In the genomic region with DNA sequence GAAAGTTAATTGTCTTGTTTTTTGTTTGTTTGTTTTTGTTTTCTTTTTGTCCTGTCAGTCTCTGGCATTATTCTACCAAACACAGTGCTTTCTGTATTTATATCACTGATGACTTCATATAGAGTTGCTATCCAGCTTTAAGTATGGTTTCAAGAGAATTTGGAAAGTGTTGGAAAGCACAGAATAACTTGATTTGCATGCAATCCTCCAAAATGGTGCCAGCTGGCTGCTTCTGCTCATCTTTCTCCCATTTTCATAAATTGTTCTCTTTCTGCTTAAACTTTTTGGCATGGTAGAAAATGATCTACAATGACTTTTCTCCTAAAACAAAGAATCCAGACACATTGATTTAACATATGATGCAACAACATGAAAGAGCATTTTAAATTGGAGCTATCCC, we compare ENCODE assay signal across 34 mouse cellular contexts. TPM values are rescaled to one million over a fixed set of nuclear protein-coding genes. Genes with fewer than 3 reads are reported as not detected.
DNase-seq lines count a peak whose midpoint lies in the region; ATAC-seq and TF ChIP-seq lines count a peak whose summit lies in the region.
"Had no signal": no experiment of that assay in that cellular context is flagged by ENCODE, and none has a peak within 500 bp of the region (broad histone marks: within the 10 kb centered on the region; RNA-seq: fewer than 3 reads in every experiment).

No protein-coding gene starts in this region.

- no peak overlapping the region for H3K4me3 ChIP-seq in forebrain, postnatal 0 days (ENCODE audit: low read depth, low read length)
- no peak overlapping the region for H3K4me3 ChIP-seq in forebrain, embryonic 12.5 days (replicated peaks)
- H3K4me3 ChIP-seq in intestine, embryonic 15.5 days (replicated peaks), result no peak overlapping the region
- H3K4me3 ChIP-seq: embryonic facial prominence, embryonic 12.5 days; erythroblast, embryonic 14.5 days; heart, embryonic 10.5 days; hindbrain, embryonic 15.5 days; midbrain, embryonic 10.5 days had no signal

- H3K9ac ChIP-seq in forebrain, postnatal 0 days, result no peak overlapping the region
- H3K9ac ChIP-seq in forebrain, embryonic 12.5 days, result no peak overlapping the region
- H3K9ac ChIP-seq in intestine, embryonic 15.5 days, result no peak overlapping the region
- H3K9ac ChIP-seq: embryonic facial prominence, embryonic 12.5 days; hindbrain, embryonic 15.5 days had no signal

- H3K4me1 ChIP-seq in forebrain, postnatal 0 days (ENCODE audit: insufficient read depth), result no peaks in the 10 kb centered on the region
- no peaks in the 10 kb centered on the region for H3K4me1 ChIP-seq in forebrain, embryonic 12.5 days
- H3K4me1 ChIP-seq in intestine, embryonic 15.5 days (replicated peaks), result no peaks in the 10 kb centered on the region
- H3K4me1 ChIP-seq: embryonic facial prominence, embryonic 12.5 days; heart, embryonic 10.5 days; hindbrain, embryonic 15.5 days; midbrain, embryonic 10.5 days had no signal

- no peak overlapping the region for H3K27ac ChIP-seq in forebrain, postnatal 0 days (ENCODE audit: low read depth, low read length)
- no peak overlapping the region for H3K27ac ChIP-seq in forebrain, embryonic 12.5 days
- no peak overlapping the region for H3K27ac ChIP-seq in intestine, embryonic 15.5 days
- H3K27ac ChIP-seq: embryonic facial prominence, embryonic 12.5 days; heart, embryonic 10.5 days; hindbrain, embryonic 15.5 days; midbrain, embryonic 10.5 days had no signal

- peak; percentile 67 for DNase-seq in forebrain, postnatal 0 days
- DNase-seq in left cerebral cortex, adult 18-20 months (ENCODE audit: low spot score in 2 of 2), result peak; percentile 11 to 36
- DNase-seq in left cerebral cortex, adult 11 months (ENCODE audit: low spot score), result no peak
- peak; percentile 12 for DNase-seq in brain, embryonic 18.5 days (ENCODE audit: low read depth, low spot score)
- peak; percentile 39 for DNase-seq in right cerebral cortex, postnatal 4 days
- DNase-seq: adrenal gland, postnatal 36 days; cerebellum, adult 18-20 months; cerebellum, postnatal 14 days; heart, postnatal 4 days; kidney, adult 9 months; kidney, postnatal 14 days; thymus, postnatal 14 days had no signal

- TF ChIP-seq CTCF in forebrain, postnatal 0 days (IDR thresholded peaks at IDR 0.05; ENCODE audit: low read depth), result no peak

- no peaks in the 10 kb centered on the region for H3K27me3 ChIP-seq in forebrain, postnatal 0 days (ENCODE audit: insufficient read depth, low read length)
- no peaks in the 10 kb centered on the region for H3K27me3 ChIP-seq in forebrain, embryonic 12.5 days
- H3K27me3 ChIP-seq in intestine, embryonic 15.5 days (replicated peaks), result no peaks in the 10 kb centered on the region
- H3K27me3 ChIP-seq: embryonic facial prominence, embryonic 12.5 days; hindbrain, embryonic 15.5 days had no signal

- H3K9me3 ChIP-seq in forebrain, postnatal 0 days (ENCODE audit: low read length), result no peaks in the 10 kb centered on the region
- no peaks in the 10 kb centered on the region for H3K9me3 ChIP-seq in forebrain, embryonic 12.5 days
- no peaks in the 10 kb centered on the region for H3K9me3 ChIP-seq in intestine, embryonic 15.5 days
- H3K9me3 ChIP-seq: embryonic facial prominence, embryonic 12.5 days; heart, embryonic 10.5 days; hindbrain, embryonic 15.5 days; midbrain, embryonic 10.5 days had no signal

- H3K4me2 ChIP-seq in forebrain, postnatal 0 days (ENCODE audit: low read depth), result no peak overlapping the region
- no peak overlapping the region for H3K4me2 ChIP-seq in forebrain, embryonic 12.5 days
- no peak overlapping the region for H3K4me2 ChIP-seq in intestine, embryonic 15.5 days (replicated peaks)
- H3K4me2 ChIP-seq: embryonic facial prominence, embryonic 12.5 days; hindbrain, embryonic 15.5 days had no signal

- no peaks in the 10 kb centered on the region for H3K36me3 ChIP-seq in forebrain, postnatal 0 days (ENCODE audit: insufficient read depth)
- H3K36me3 ChIP-seq in forebrain, embryonic 12.5 days (replicated peaks), result no peaks in the 10 kb centered on the region
- no peaks in the 10 kb centered on the region for H3K36me3 ChIP-seq in intestine, embryonic 15.5 days
- H3K36me3 ChIP-seq: embryonic facial prominence, embryonic 12.5 days; heart, embryonic 10.5 days; hindbrain, embryonic 15.5 days; midbrain, embryonic 10.5 days had no signal

- ATAC-seq in forebrain, postnatal 0 days, result peak; percentile 32; the same call in 1 of the 2 replicates
- no peak for ATAC-seq in forebrain, embryonic 12.5 days (ENCODE audit: low FRiP score)
- ATAC-seq in intestine, embryonic 15.5 days, result no peak
- ATAC-seq: forebrain, embryonic 16.5 days had no signal

RNA-seq across cellular contexts. Expression of a gene that starts 2.5 kb away (rescaled TPM):
- total RNA-seq in forebrain, postnatal 0 days (2014; rRNA removed), result not detected in 2 replicates
- not detected in 2 replicates for polyA plus RNA-seq in forebrain, postnatal 0 days (2015; fragmentation: Nextera tagmentation; extraction: Ambion mirVana)
- polyA plus RNA-seq in forebrain, embryonic 12.5 days (2016; fragmentation: Nextera tagmentation; extraction: Ambion mirVana), result not detected in 2 replicates
- total RNA-seq in left cerebral cortex, adult 18-20 months (2021), result not detected
- polyA plus RNA-seq in intestine, embryonic 15.5 days (2015; fragmentation: Nextera tagmentation; extraction: Ambion mirVana), result not detected in 2 replicates
- total RNA-seq: adrenal gland, adult 18-20 months; adrenal gland, postnatal 36 days; ES-E14; gastrocnemius, adult 8-10 months; granulocyte monocyte progenitor cell, adult 5-6 weeks; heart, postnatal 4 days; layer of hippocampus, adult 8-10 months; liver, adult 2 months; midbrain, postnatal 0 days had no signal
- polyA plus RNA-seq: embryonic facial prominence, embryonic 12.5 days; forebrain, embryonic 16.5 days; heart, embryonic 10.5 days; heart, embryonic 16.5 days; hindbrain, embryonic 15.5 days; intestine, embryonic 14.5 days; limb, embryonic 11.5 days; liver, adult 2 months; liver, embryonic 16.5 days; lung, embryonic 16.5 days; midbrain, embryonic 10.5 days; midbrain, postnatal 0 days; neural tube, embryonic 14.5 days; spleen, adult 2 months had no signal
